Mouse (Mus musculus) lung, embryonic 15.5 days (tissue): ENCODE data around the gene Lyrm7. TPM values are rescaled to one million over a fixed set of nuclear protein-coding genes. Genes with fewer than 3 reads are reported as not detected.
"Not testable (repeated sequence)": the region's sequence is repeated elsewhere in the genome, so short reads cannot be mapped to it uniquely, and the experiment has no call there.

Experiments used
- ATAC-seq: fragments of 200-750 bp; cut with Nextera tagmentation; 2 replicates; pipeline ENCODE4 v1.8.0; 2017; ENCODE audit warnings: moderate number of reproducible peaks, borderline replicate concordance; ENCODE audit not compliant: low FRiP score, low TSS enrichment; ENCODE audit errors: extremely low read depth
- H3K27ac ChIP-seq: fragments of 300-500 bp; sonication (generic); 2 replicates; pipeline ENCODE4 v1.5.1; 2015; ENCODE audit warnings: moderate library complexity, mild to moderate bottlenecking, inconsistent platforms
- H3K27me3 ChIP-seq: fragments of 300-500 bp; sonication (generic); 2 replicates; pipeline ENCODE4 v1.6.1; 2015; ENCODE audit warnings: inconsistent platforms
- H3K36me3 ChIP-seq: fragments of 300-500 bp; sonication (generic); 2 replicates; pipeline ENCODE4 v1.6.1; 2015; ENCODE audit warnings: inconsistent platforms
- H3K4me1 ChIP-seq: fragments of 300-500 bp; sonication (generic); 2 replicates; pipeline ENCODE4 v1.6.1; 2015; ENCODE audit warnings: inconsistent platforms
- H3K4me2 ChIP-seq: fragments of 300-500 bp; sonication (generic); 2 replicates; pipeline ENCODE4 v1.6.1; 2015; ENCODE audit warnings: inconsistent platforms, mild to moderate bottlenecking, moderate library complexity
- H3K4me3 ChIP-seq: fragments of 300-500 bp; sonication (generic); 2 replicates; pipeline ENCODE4 v1.5.1; 2015; ENCODE audit warnings: mild to moderate bottlenecking, inconsistent platforms
- H3K9ac ChIP-seq: fragments of 300-500 bp; sonication (generic); 2 replicates; pipeline ENCODE4 v1.6.1; 2015; ENCODE audit warnings: inconsistent platforms
- H3K9me3 ChIP-seq: fragments of 300-500 bp; sonication (generic); 2 replicates; pipeline ENCODE4 v1.6.1; 2016; ENCODE audit warnings: inconsistent platforms
- WGBS: fragments of 180-500 bp; shearing (Covaris S2); methylation state at CpG from one replicate; pipeline ENCODE4 v1.1.7; 2015; 5-methylcytosine and 5-hydroxymethylcytosine counted together
- polyA plus RNA-seq: library from polyadenylated mRNA; unstranded; fragments of >200 nt; fragmentation: Nextera tagmentation; extraction: Ambion mirVana; gene quantifications from 2 replicates; pipeline ENCODE4 v1.2.1, GENCODE M21; 2015

Gene Lyrm7
- polyA plus RNA-seq, 1 experiment from 2014 or later = 5.7 TPM

DNA sequence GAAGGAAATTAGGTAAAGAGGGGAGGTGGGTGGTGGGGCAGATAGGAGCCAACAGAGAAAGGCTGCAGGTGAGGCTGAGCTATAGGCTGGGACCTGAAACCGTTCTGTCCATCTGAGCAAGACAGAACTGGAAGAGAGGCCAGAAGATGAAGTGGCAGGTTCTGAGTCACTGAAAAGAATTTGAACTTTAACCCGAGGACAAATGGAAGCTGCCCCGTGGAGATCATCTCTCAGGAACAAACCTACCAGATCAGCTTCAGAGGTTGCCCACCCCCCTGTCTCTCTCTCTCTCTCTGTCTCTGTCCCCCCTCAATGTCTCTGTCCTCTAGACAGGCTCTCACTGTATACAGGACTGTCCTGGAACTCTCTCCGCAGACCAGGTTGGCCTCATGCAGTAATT, 38.9 kb upstream of the Lyrm7 start:
- H3K9ac ChIP-seq = no peak overlapping the region
- no peak overlapping the region for H3K4me2 ChIP-seq
- H3K27me3 ChIP-seq = no peaks in the 10 kb centered on the region
- H3K36me3 ChIP-seq = no peaks in the 10 kb centered on the region
- H3K9me3 ChIP-seq = no peaks in the 10 kb centered on the region
- no peak overlapping the region for H3K27ac ChIP-seq
- no peak overlapping the region for H3K4me3 ChIP-seq
- ATAC-seq = no peak
- 57% methylated on average over 4 of the region's 4 CpGs for WGBS
- peaks cover 20% of the 10 kb centered on the region for H3K4me1 ChIP-seq

DNA sequence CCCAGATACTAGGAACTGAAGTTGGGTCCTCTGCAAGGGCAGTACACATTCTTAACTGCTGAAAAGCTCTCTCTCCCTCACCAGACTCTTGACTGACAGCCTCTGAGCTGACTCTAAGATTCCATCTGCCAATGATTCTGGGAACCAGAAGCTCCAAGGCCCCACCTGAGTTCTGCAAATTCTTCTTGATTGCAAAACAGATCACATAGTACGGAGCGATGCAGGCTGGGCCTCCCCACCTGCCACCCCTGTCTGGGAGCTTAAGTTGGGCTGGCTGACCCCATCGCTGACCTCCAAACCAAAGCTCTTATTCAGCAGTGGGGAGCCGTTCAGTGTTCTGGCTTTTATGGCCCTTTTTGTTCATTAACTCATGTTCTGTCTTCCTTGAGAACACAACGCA, 36.8 kb upstream of the Lyrm7 start:
- WGBS = 50% methylated on average over 5 of the region's 5 CpGs
- ATAC-seq = no peak
- H3K27ac ChIP-seq = no peak overlapping the region

DNA sequence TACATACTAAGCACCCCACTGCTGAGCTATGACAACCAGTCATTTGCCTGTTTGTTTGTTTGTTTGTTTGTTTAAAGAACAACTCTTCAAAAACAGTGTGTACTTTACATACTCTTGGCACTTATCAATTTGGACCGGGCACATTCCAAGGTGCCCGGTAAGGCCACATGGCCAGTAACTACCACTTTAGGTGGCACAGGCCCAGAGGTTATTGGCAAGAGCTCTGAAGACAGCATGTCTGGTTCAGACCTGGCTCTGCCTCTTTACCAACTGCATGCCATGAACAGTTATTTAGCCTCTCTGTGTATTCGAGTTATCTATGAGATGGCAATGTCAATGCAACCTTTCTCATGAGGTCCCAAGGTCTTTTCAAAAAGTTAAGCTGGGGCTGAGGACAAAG, 35.9 kb upstream of the Lyrm7 start:
- not testable (repeated sequence) for H3K4me2 ChIP-seq, H3K9me3 ChIP-seq, H3K36me3 ChIP-seq, H3K4me1 ChIP-seq, H3K27ac ChIP-seq, ATAC-seq, H3K9ac ChIP-seq, H3K4me3 ChIP-seq, H3K27me3 ChIP-seq
- WGBS = 81% methylated on average over 3 of the region's 3 CpGs

More for the DNA sequence above, 36.8 kb upstream of the Lyrm7 start:
- Histone ChIP-seq H3K4me3 (no peak overlapping the region), H3K9ac (no peak overlapping the region), H3K9me3 (no peaks in the 10 kb centered on the region), H3K27me3 (no peaks in the 10 kb centered on the region), H3K4me2 (no peak overlapping the region), H3K36me3 (no peaks in the 10 kb centered on the region), H3K4me1 (peaks cover 3% of the 10 kb centered on the region; the same call in 1 of the 2 replicates)

DNA sequence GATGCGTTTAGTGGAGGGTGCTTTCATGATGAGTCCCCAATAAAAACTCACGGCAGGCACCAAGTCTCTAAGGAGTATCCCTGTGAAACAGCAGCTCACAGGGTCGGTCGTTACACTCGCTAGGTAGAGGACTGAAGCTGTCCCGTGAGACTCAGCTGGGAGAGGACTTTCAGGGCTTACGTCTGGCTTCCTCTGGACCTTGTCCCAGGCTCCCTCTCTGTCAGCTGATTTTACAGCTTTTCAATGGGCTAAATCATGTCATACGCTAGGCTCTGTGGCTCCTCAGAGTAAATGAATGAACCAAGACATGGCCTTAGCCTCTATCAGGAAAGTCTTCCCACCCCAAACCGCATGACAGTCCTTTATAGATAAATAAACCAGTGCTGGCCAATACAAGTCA, 33.9 kb upstream of the Lyrm7 start:
- 70% methylated on average over 9 of the region's 9 CpGs for WGBS
- no peaks in the 10 kb centered on the region for H3K27me3 ChIP-seq
- no peaks in the 10 kb centered on the region for H3K4me1 ChIP-seq
- no peaks in the 10 kb centered on the region for H3K9me3 ChIP-seq
- no peak overlapping the region for H3K4me2 ChIP-seq
- no peak for ATAC-seq
- no peak overlapping the region for H3K27ac ChIP-seq
- H3K4me3 ChIP-seq = no peak overlapping the region
- no peak overlapping the region for H3K9ac ChIP-seq
- no peaks in the 10 kb centered on the region for H3K36me3 ChIP-seq

DNA sequence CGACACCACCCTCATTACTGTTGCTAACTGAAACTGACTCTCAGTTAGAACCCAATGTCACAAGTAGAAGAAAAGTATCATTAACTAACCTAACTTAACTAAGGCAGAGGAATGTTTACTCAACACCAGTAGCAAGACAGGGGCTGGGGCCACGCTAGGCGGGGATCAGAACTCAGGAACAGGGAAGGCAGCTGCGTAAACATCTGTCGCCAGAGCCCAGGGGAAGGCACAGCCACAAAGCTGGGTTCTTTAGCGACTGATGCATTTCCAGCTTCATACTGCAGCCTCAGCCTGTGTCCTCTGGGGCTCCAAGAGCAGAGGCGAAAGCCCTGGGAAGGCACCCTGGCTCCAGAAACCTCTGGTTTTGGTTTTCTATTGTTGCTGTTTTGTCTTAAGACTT, 31.4 kb upstream of the Lyrm7 start:
- no peak for ATAC-seq

DNA sequence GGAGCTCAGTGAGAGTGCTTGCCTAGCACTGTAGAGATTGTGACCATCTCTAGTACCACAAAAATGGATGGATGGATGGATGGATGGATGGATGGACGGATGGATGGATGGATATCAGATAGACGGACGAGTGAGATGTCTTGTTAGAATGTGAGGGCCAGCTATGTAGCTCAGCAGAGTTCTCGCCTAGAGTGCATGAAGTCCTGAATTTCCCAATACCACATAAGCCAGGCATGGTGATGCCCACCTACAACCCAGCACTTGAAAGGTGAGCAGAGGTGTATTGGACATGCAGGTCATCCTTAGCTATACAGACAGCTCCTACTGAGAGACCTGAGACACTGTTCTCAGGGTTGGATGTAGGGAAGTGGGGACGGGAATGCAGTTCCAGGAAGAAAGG, 30.6 kb upstream of the Lyrm7 start:
- no peaks in the 10 kb centered on the region for H3K36me3 ChIP-seq
- 80% methylated on average over 5 of the region's 5 CpGs for WGBS
- H3K4me1 ChIP-seq = no peaks in the 10 kb centered on the region
- no peaks in the 10 kb centered on the region for H3K27me3 ChIP-seq
- no peak overlapping the region for H3K4me2 ChIP-seq
- no peak overlapping the region for H3K4me3 ChIP-seq
- no peak overlapping the region for H3K27ac ChIP-seq
- ATAC-seq = no peak
- H3K9ac ChIP-seq = no peak overlapping the region
- H3K9me3 ChIP-seq = no peaks in the 10 kb centered on the region

More for the DNA sequence above, 31.4 kb upstream of the Lyrm7 start:
- Histone ChIP-seq H3K9ac (no peak overlapping the region), H3K4me2 (no peak overlapping the region), H3K27me3 (no peaks in the 10 kb centered on the region), H3K36me3 (no peaks in the 10 kb centered on the region), H3K9me3 (no peaks in the 10 kb centered on the region), H3K4me3 (no peak overlapping the region), H3K4me1 (no peaks in the 10 kb centered on the region), H3K27ac (no peak overlapping the region)
- 35% methylated on average over 7 of the region's 7 CpGs for WGBS

DNA sequence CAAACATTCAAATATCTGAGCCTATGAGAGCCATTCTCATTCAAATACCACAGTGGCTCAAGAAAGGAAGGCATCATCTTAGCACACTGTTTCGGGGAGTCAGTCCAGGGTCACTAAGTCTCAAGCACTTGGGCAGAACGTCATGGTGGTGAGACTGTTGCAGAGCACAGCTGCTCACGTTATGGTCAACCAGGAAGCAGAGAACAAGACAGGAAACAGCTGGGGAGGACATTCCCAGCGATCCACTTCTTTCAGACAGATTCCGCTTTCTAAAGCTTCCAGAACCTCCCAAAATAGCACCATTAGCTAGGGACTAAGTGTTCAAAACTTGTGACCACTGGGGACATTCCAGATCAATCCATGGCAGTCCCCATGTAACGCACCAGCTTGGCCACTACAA, 27.2 kb upstream of the Lyrm7 start:
- H3K27ac ChIP-seq = no peak overlapping the region
- no peak overlapping the region for H3K9ac ChIP-seq
- no peaks in the 10 kb centered on the region for H3K9me3 ChIP-seq
- 53% methylated on average over 6 of the region's 6 CpGs for whole genome bisulfite sequencing
- H3K4me3 ChIP-seq = no peak overlapping the region
- no peak overlapping the region for H3K4me2 ChIP-seq
- peaks cover 14% of the 10 kb centered on the region for H3K4me1 ChIP-seq
- no peaks in the 10 kb centered on the region for H3K36me3 ChIP-seq
- no peaks in the 10 kb centered on the region for H3K27me3 ChIP-seq
- no peak for ATAC-seq

DNA sequence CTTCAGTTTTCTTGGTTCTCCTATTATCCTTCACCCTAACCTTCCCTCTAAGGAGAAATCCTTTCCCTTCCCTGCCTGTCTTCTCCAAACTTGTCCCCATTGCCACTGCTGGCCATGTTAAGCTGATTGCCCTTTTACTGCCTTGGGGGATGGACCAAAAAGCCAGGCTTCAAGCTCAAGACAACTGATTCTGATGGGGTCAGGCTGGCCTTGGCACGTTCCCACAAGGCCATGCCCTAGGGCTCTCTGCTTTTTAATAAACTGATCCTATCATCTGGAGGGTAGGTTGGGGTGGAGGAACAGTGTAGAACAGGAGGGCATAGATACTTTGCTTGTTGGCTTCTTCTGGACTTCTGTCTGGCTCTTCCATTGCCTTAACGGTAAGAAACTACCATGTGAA, 24.7 kb upstream of the Lyrm7 start:
- Histone ChIP-seq H3K4me1 (peaks cover 24% of the 10 kb centered on the region), H3K9me3 (no peaks in the 10 kb centered on the region), H3K27me3 (no peaks in the 10 kb centered on the region), H3K4me2 (no peak overlapping the region), H3K36me3 (no peaks in the 10 kb centered on the region), H3K4me3 (no peak overlapping the region), H3K9ac (no peak overlapping the region), H3K27ac (0 out of 2 replicates have a peak overlapping the region, but pooled peaks have one; percentile 71)
- no peak for ATAC-seq
- WGBS = 86% methylated on average over 2 of the region's 2 CpGs

DNA sequence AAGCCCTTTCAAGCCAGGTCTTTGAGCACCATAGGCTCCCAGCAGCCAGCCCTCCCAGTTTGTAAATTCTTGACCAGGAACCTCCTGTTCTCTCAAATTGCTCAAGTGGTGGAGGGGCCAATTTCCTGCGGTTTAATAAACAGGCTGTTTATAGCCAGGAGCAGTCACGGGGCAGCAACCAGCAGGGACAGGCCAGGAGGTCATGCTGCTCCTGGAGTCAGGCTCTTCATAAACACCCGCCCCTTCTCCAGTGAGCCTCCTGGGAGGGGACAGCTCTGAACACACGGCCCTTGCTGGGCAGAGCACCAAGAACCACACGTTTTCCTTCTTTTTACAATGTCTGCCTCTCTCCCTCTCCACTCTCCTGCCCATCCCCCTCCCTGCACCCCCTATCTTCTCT, 24.2 kb upstream of the Lyrm7 start:
- WGBS = 9% methylated on average over 5 of the region's 5 CpGs
- no peaks in the 10 kb centered on the region for H3K9me3 ChIP-seq
- no peaks in the 10 kb centered on the region for H3K36me3 ChIP-seq
- H3K27ac ChIP-seq = peak overlapping the region; percentile 71
- no peaks in the 10 kb centered on the region for H3K27me3 ChIP-seq
- H3K9ac ChIP-seq = no peak overlapping the region
- H3K4me1 ChIP-seq = peaks cover 27% of the 10 kb centered on the region
- peak; percentile 84 for ATAC-seq
- H3K4me3 ChIP-seq = no peak overlapping the region
- H3K4me2 ChIP-seq = no peak overlapping the region

DNA sequence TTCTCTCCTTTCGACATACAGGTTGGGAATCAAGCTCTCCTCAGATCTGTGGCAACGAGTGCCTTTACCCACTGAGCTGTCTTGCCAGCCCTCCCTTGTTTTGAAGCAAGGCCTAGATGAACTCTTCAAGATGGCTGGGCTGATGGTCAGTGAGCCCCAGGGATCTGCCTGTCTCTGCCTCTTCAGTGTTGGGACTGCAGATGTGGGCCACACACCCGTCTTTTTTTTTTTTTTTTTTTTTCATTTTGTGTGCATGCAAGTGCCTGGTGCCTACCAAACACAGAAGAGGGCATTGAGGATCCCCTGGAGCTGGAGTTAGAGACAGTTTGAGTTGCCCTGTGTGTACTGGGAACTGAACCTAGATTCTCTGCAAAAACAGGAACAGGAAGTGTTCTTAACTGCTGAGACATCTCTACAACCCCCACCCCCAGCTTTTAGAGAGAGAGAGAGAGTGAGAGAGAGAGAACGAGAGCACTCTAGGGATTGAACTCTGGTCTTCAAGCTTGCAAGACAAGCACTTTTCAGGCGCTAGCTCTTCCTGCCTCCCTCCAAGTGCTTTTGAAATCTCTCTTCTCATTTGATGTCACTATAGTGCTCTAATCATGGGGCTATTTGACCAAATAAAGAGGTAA, 23.6 kb upstream of the Lyrm7 start:
- Histone ChIP-seq H3K4me3 (no peak overlapping the region), H3K27me3 (no peaks in the 10 kb centered on the region), H3K4me1 (peaks cover 32% of the 10 kb centered on the region), H3K27ac (peak overlapping the region; percentile 71), H3K9ac (no peak overlapping the region), H3K9me3 (no peaks in the 10 kb centered on the region), H3K4me2 (no peak overlapping the region), H3K36me3 (no peaks in the 10 kb centered on the region)
- no peak for ATAC-seq
- 67% methylated on average over 5 of the region's 5 CpGs for WGBS

DNA sequence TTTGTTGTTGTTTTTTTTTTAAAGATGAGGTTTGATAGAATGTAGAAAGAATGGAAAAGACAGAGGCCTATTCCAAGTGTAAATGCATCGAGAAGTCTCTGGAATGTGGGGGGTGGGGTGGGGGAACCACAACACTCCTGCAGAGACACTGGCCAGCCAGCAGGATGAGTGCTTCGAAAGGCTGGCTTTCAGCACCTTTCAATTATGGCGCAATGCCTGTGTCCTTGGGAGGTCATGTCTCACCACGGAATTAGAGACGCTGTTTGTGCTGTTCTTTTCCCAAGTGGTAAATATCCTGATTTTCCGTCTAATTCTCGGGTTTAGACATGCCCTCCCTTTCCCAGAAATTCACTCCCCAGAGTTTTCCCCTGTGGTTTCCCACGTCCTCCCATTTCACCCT, 22.0 kb upstream of the Lyrm7 start:
- Histone ChIP-seq H3K4me3 (no peak overlapping the region), H3K36me3 (no peaks in the 10 kb centered on the region), H3K27ac (no peak overlapping the region), H3K4me2 (no peak overlapping the region), H3K9ac (no peak overlapping the region), H3K27me3 (no peaks in the 10 kb centered on the region), H3K9me3 (no peaks in the 10 kb centered on the region), H3K4me1 (peaks cover 32% of the 10 kb centered on the region)
- ATAC-seq = no peak
- WGBS = 32% methylated on average over 8 of the region's 8 CpGs

DNA sequence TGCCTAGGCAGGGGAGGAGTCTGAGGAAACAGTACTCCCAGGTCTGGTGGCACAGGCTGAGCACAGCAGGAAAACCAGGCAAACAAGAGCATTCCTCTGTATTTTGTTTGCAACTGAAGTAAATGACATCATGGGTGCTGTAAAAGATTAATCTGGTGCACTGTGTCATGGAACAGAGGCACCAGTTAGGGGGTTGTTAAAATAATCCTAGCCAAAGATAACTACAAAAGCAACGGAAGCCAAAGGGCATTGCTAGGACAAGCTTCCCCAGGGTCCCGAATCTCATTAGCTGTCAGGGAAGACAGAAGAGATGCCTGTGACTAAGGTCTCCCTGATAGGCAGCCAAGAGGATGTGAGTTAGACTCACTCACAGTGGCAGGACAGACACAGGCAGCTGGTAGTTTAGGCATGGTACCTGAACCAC, 20.3 kb upstream of the Lyrm7 start:
- Histone ChIP-seq H3K4me1 (peaks cover 32% of the 10 kb centered on the region), H3K9ac (no peak overlapping the region), H3K27me3 (no peaks in the 10 kb centered on the region), H3K4me2 (no peak overlapping the region), H3K27ac (no peak overlapping the region), H3K4me3 (no peak overlapping the region), H3K36me3 (no peaks in the 10 kb centered on the region), H3K9me3 (no peaks in the 10 kb centered on the region)
- 13% methylated on average over 2 of the region's 2 CpGs for WGBS
- no peak for ATAC-seq

DNA sequence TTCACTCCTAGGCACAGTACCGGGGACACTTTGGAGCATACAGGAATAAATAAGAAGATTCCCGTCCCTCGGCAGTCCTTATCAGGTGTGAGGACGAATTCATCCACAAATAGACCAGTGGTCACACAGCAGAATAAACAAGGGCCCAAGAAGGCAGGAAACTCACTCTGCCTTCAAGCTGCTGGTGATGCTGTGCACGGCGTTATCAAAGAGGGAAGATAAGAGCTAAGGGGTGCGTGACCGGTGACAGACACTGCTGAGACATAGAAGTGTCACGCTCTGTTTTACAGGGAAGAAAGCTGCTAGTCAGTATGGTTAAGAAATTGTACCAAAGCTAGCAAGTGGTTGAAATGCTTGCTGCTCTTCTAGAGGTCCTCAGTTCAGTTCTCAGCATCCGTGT, 19.2 kb upstream of the Lyrm7 start:
- no peaks in the 10 kb centered on the region for H3K36me3 ChIP-seq
- no peak for ATAC-seq
- no peak overlapping the region for H3K9ac ChIP-seq
- H3K27me3 ChIP-seq = no peaks in the 10 kb centered on the region
- H3K4me3 ChIP-seq = no peak overlapping the region
- 23% methylated on average over 10 of the region's 10 CpGs for WGBS
- H3K4me2 ChIP-seq = no peak overlapping the region
- H3K4me1 ChIP-seq = peaks cover 29% of the 10 kb centered on the region
- no peak overlapping the region for H3K27ac ChIP-seq
- H3K9me3 ChIP-seq = no peaks in the 10 kb centered on the region
